Mouse (Mus musculus) cortical plate, adult 2 months (tissue): ENCODE measurements at regions not wholly inside any gene's neighbourhood (a gene's known extent, or its start where the extent isn't known, plus 50 kb on each side); places are given as distances from the start of the nearest gene placed in this dataset.

Source experiments
- CTCF ChIP-seq: fragments of 200-500 bp; IDR thresholded peaks from 2 replicates; pipeline ENCODE4 v1.5.1; 2011; ENCODE audit warnings: mild to moderate bottlenecking, control low read depth, low read length; ENCODE audit not compliant: insufficient read depth; ENCODE audit errors: extremely low read depth
- POLR2A ChIP-seq: fragments of 200-500 bp; IDR thresholded peaks from 2 replicates; pipeline ENCODE4 v1.6.1; 2011; ENCODE audit warnings: mild to moderate bottlenecking, low read length, control low read depth; ENCODE audit not compliant: insufficient read depth; ENCODE audit errors: extremely low read depth

DNA sequence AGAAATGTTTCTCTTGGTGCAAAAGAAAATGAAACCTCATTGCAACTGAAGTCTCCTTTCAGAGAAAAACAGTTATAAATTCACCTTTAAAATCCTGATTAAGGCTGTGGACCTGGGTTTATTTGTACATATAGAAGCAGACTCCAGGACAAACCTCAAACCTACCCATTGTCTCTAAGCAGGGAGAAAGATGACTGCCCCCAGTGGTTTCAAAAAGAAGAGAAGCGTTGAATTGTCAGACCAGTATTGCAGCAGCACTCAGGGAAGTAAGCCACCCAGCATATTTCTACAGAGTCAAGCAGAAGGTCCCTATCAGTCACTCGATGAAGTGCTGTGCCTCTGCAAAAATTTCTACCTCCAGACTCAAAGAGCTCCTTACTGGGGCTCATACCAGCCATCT, 332.1 kb downstream of the Irx1 start:
- TF ChIP-seq CTCF, result no peak
- TF ChIP-seq POLR2A, result no peak
